Mouse (Mus musculus) adrenal gland, adult 18-20 months (tissue): Measurements from ENCODE around the gene Ttc33. TPM values are rescaled to one million over a fixed set of nuclear protein-coding genes. Genes with fewer than 3 reads are reported as not detected.
"Not testable (repeated sequence)": the region's sequence is repeated elsewhere in the genome, so short reads cannot be mapped to it uniquely, and the experiment has no call there.

ENCODE experiments used
- DNase-seq, 2 experiments: peaks; one replicate each; pipeline ENCODE4 v3.0.0; 2021 to 2022; ENCODE audit warnings: low spot score in 2 of 2
- total RNA-seq, 2 experiments: library from RNA; stranded (reverse); gene quantifications; 1 replicate in 1 of 2; 2 replicates in 1 of 2; pipeline ENCODE4 v1.2.3; 2021

Gene Ttc33
- total RNA-seq, 2 experiments from 2014 or later: 37.4 to 51.1 TPM

DNA sequence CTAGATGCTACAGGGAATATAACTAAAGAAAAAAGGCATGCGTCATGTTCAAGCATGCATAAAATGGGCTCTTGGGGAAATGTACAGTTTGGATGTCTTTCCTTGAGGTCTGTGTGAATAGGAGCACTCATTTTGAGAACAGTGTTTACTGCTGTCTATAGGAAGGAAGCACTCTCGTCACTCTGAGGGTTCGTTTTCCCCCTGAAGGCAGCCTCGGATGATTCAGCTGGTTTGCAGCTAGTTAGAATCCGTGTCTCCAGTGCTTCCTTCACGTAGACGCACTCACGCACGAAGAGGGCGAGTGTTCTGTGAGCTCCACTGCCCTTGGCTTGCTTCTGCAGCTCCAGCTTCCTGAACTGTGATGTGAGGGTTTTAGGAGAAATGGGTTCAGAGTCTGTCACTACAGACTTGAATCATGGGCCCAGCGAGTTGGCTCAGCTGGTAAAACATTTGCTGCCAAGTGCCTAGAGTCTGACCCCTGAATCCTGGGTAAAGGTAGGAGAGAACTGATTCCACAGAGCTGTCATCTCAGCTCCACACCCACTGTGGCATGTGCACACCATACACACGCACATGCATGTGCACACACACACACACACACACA is 12.0 kb upstream of the Ttc33 start:
- no peak for DNase-seq

- no peak for DNase-seq
These were observed 526 bp upstream of the Ttc33 start for GRCm38 (mm10) chr15:5184668-5185330.

DNA sequence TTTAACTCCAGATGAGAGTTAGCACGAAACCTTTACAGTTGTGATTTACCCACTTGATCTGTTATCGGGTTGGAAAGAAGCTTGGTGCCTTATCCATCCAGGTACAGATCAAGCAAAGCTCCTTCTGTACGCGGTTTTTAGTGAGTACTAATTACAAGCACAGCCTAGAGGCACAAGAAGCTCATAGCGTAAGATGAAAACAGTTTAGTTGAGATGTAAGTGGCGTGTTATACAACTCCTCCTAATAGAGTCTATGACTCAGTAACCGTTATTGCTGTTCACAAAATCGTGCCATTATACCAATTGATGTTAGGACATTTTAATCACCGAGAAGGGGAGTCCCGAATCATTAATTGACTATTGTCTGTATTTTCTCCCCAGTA is 959 bp downstream of the Ttc33 start:
- DNase-seq: no peak

DNA sequence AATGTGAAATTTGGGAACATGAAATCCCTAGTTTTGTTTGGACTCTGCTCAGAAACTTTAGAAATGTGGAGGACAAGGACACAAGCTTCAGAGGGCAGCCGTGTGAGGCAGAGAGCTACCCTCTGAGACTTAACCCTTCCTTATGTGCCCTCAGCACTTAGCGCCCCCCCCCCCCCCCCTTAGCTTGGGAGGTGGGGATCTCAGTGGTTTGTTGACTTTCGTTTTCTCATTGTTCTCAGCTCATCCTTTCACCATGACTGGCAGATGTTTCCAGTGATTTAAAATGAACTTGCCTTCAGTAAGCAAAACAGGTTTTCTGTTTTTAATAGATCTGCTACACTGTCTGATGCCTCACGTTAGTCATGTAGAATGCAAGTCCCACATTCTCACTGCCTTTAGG is 1.8 kb downstream of the Ttc33 start:
- DNase-seq: no peak

DNA sequence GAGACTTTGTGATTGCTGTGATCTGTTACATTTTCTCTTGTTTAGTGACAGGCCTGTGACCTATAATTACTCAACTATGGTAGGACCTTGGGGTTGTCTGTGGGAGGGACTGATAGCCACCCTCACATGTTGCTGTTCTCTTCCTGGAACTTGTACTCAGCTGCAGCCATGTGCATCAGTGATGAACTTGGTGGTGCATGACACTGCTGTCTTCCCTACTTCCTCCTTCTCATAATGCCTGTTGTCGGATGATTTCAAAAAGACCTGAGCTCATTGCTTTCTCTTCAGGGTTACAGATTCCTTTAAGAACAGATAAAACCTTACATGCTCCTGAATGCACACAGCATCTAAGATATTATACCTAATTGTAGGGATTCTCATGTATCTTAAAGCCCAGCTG is 2.7 kb downstream of the Ttc33 start:
- DNase-seq: no peak

- DNase-seq: no peak
These were observed 4.3 kb downstream of the Ttc33 start for GRCm38 (mm10) chr15:5189504-5190093.

DNA sequence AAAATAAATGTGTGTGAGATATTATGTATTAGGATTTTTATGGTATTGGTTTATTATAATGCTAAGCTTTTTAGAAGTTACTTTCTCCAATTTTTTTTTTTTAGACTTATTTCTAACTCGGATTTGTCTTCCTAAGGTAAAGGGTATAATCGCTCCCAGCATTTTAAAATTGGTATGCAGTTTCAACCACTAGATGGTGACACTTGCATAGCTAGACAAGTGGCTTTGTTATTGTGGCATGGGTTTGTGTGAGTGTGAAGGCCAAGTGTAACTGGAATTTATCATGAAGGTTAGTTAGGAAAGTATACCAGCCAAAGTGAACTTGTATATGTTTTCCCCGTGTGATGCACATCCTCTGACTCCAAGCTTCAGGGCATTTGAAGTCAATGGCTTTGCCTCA is 8.5 kb downstream of the Ttc33 start:
- DNase-seq: no peak

GRCm38 (mm10) chr15:5194446-5194845 is 9.1 kb downstream of the Ttc33 start:
- no peak for DNase-seq

DNA sequence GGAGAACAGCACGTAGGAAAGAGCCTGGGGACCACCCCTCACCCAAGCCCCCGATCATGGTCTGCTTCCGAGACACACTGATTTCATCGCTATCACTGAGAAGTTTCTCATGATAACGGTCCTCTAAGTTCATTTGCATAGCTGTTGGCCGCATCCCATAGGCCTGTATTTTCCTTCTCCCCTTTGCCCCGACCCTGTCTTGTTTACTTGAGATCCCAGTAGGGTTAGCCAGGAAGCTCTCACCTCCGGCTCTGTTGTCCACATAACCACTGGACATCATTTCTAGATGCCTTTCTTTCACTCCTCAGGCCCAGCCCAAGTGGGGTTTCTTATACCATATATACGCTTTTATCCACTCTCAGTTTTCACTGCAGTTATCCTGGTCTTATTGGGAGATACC is 9.6 kb downstream of the Ttc33 start:
- no peak for DNase-seq

DNA sequence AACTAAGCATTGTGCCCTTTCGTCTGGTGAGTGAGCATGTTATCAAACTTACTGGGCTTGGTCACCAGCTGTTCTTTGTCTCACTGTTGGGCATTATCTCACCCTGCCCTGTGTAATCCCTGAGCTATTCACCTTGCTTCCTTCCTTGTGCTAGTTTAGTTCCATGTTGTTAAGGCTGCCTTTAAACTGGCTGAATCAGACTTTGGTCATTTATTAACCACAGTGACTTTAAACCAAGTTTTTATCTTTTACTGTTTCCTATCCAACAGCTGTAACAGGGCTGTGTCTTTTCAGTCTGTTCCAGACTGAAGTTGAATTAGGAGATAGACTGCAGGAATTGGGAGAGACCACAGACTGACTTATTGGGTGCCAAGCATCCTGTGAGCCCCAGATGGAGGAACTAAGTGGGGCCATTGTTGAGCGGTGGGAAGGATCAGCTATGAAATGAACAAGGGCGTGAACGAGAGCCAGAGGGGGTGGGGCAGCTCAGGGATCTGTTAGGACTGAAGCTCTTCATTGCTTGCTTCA is 10.7 kb downstream of the Ttc33 start:
- no peak for DNase-seq

- no peak for DNase-seq
These were observed 11.4 kb downstream of the Ttc33 start for GRCm38 (mm10) chr15:5196691-5197090.

GRCm38 (mm10) chr15:5205222-5205621 is 19.9 kb downstream of the Ttc33 start:
- DNase-seq: no peak

DNA sequence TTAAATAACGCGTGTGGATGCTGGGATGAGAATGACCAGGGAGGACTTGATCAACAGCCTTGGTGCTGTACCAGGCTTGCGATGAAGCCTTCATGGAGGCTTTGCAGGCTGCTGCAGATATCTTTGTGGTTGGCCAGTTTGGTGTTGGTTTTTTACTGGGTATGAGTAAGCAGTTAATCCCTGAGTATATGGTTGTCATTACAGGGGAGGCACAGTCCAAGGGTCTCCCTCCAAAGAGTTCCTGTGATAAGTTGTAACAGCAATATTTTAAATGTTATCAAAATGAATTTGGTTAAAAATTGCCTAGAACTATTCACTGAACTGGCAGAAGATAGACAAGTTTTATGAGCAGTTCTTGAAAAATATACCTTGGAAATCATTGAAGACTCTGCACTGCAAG is 23.8 kb downstream of the Ttc33 start:
- no peak for DNase-seq

DNA sequence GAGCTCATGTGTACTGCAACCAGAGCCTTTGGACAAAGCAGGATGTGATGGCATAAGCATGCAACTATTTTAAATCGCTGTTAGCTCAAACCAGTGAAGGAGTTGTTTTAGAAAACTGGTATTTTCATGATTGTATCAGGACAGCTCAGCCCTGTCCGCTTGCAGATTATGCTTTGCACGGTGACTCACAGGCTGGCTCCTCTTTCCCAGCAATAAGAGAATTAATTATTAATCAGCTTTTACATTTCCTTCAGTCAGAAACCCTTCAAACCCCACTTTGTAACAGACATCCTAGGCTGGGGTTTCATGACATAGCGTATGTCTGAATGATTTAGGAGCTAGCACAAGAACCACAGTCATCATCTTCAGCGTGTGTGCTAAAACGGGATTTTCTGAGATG is 35.2 kb downstream of the Ttc33 start:
- DNase-seq: no peak

DNA sequence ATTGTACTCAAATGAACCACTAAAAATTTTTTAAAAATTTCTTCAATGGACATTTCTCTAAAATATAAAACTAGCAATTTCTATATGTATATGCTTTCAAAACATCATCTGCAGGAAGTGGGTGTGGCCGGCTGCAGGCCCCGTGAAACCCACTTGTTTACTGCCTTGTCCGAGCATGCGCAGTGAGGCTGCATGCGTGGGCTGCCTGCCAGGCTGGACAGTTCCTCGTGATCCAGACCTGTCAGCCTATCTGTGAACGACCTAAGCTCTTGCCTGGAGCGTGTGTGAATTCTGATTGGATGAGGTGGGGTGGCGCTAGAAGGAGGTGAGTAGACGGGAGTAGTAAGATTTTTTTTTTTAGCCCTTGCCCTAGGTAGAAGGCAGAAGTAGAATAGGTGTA is 45.4 kb downstream of the Ttc33 start:
- not testable (repeated sequence) for DNase-seq

DNA sequence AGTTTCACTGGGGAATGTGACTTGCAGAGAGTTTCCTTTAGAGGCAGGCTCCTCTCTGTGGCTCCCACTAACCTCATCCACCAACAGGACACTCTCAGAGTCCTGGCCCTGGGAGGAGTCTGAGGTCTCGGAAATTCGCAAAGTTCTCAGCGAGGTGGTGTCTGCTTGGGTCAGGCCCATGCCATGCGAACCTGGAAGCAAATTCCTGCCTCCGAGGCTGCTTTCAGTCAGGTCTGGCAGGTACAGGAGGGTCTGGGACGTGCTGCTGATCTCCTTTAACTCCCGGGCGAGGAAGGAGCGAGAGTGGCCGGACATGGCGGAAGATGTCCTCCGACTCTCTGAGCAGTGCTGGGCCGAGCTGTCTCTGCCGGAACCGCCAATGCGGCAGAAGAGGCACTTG is 49.3 kb downstream of the Ttc33 start:
- no peak for DNase-seq

DNA sequence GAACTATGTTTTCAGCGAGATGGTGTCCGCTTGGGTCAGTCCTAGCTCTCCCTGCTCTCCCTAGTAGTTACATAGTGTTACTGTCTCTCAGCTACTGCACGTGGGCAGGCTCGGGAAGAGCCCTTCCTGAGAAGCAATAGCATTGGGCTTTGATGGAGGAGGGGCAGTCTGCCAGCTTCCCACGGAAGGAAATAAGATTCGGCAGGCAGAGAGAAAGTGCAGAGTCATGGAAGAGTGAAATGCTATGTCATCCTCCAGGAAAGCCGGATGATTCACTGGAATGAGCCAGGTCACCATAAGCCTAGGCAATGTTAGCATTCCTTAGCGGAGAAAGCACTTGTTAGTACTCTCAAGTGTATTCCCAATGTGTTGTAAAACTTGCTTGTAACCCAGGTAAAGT is 50.2 kb downstream of the Ttc33 start:
- DNase-seq: peak in 1 of 2 experiments; percentile 23

DNA sequence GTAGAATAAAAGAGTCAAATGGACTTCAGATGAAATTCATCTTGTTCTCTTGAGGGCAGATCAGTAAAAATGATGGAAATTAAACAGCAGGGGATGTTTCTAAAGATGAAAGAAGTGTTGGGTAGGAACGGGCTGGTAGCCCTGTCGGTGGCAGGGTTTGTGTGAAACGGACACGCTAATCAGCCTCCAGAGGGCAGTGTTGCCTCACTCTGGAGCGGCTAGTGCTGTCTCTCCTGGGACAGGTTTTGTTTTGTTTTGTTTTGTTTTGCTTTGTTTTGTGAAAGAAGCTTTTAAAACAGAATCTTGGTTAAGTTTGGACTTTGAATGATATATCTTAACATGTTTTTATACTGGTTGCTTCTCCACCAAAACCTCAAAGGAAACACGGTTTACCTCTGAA is 51.2 kb downstream of the Ttc33 start:
- peak; percentile 79 to 80 for DNase-seq

GRCm38 (mm10) chr15:5237012-5237660 is 51.8 kb downstream of the Ttc33 start:
- DNase-seq: no peak

DNA sequence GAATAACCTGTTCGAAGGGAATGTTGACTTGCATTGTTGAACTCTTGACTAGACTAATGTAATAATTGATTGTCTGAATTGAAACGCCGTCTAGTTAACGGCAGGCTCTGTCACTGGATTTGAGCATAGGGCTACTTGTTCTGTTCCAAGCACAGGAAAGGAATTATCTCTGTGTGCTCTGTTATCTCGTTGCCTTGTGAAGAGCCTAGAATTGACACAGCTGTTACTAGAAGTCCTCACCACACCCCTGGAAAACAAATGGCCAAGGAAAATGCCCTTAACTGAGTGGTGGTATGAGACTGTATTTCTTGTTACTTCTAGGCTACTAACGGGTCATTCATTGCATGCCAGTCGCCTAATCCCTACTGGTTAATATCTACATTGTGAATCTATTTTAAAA is 52.7 kb downstream of the Ttc33 start:
- no peak for DNase-seq

DNA sequence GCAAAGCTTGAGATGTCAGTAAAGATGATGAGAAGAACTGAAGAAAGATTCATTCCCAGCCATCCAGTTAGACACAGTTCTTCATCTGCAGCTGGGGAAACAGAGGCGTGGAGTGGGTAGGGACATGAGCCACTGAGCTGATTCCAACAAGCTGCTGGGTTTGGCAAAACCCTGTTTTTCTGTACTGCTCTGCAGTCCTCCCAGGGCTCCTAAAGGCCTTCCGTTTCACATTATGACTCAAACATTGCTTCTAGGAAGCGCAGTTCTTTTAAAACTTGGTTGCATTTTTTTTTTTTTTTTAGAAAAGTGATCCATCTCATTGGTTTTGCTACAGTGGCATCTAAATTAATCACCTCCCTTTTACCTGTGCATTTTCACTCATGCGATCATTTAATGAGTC is 53.2 kb downstream of the Ttc33 start:
- no peak for DNase-seq

- DNase-seq: no peak
These were observed 54.0 kb downstream of the Ttc33 start for GRCm38 (mm10) chr15:5239361-5239760.
